Mouse (Mus musculus): Measurements from ENCODE around the gene Mettl17.
"Not testable (repeated sequence)": the region's sequence is repeated elsewhere in the genome, so short reads cannot be mapped to it uniquely, and the experiment has no call there.

Gene Mettl17

GRCm38 (mm10) chr14:51899351-51899750 is 14.7 kb downstream of the Mettl17 start:
- no peak for DNase-seq

DNA sequence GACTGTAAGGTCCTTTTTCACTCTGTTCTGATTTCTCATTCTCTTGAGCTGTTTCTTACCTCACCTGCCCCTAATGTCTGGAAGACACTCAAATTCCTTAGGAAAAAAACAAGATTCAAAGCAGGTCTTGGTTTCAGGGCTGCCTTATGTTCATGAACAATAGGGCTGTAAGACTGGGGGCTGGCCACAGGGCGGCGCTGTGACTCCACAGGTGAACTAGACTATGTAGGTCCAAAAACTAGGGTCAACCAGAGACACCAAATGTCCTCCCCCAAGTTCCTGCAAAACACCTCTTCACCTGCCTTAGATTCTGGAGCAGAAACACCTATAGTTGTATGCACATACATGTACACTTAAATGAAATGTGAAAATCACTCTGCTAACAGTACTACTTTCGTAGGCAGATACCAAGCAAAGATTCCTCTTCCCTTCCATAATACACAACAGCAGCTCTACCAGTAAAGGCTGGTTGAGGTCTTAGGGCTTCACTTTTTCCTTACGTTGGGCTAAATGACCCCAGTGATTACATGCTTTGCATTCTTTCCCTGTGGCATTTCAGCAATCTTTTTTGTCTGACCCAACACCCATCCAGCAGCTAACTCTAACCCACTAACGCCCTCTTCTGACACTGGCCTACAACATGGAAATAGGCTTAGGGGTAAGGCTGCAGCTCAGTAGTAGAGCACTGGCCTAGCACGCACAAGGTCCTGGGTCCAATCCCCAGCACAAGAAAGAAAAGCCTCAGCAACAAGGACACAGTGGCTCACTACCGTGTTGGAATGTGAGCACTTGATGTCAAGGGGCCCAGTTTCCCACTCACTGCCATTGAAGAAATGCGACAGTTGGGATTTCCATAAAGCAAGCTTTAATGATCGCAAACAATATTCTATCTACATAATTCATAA is 18.4 kb downstream of the Mettl17 start:
- DNase-seq = peak; percentile 94

- DNase-seq = no peak
Measured at GRCm38 (mm10) chr14:51903782-51904181, 19.1 kb downstream of the Mettl17 start.

DNA sequence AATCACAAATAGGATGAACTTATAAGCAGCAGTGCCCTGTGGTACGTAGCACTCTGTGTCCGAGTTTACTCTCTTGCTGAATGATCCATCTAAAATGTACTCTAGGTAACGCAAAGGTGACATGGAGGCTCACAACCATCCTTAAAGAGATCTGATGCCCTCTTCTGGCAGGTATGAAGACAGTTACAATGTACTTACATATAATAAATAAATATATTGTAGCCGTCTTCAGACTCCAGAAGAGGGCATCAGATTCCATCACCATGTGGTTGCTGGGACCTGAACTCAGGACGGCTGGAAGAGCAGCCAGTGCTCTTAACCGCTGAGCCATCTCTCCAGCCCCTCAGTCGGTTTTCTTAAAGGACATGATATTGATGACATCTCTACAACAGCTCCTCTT is 20.1 kb downstream of the Mettl17 start:
- DNase-seq = no peak

- no peak for DNase-seq
Measured at GRCm38 (mm10) chr14:51906102-51906501, 21.5 kb downstream of the Mettl17 start.

GRCm38 (mm10) chr14:51911301-51911700 is 26.7 kb downstream of the Mettl17 start:
- no peak for DNase-seq

- peak; percentile 17 for DNase-seq
Measured at GRCm38 (mm10) chr14:51912391-51913061, 27.9 kb downstream of the Mettl17 start.

DNA sequence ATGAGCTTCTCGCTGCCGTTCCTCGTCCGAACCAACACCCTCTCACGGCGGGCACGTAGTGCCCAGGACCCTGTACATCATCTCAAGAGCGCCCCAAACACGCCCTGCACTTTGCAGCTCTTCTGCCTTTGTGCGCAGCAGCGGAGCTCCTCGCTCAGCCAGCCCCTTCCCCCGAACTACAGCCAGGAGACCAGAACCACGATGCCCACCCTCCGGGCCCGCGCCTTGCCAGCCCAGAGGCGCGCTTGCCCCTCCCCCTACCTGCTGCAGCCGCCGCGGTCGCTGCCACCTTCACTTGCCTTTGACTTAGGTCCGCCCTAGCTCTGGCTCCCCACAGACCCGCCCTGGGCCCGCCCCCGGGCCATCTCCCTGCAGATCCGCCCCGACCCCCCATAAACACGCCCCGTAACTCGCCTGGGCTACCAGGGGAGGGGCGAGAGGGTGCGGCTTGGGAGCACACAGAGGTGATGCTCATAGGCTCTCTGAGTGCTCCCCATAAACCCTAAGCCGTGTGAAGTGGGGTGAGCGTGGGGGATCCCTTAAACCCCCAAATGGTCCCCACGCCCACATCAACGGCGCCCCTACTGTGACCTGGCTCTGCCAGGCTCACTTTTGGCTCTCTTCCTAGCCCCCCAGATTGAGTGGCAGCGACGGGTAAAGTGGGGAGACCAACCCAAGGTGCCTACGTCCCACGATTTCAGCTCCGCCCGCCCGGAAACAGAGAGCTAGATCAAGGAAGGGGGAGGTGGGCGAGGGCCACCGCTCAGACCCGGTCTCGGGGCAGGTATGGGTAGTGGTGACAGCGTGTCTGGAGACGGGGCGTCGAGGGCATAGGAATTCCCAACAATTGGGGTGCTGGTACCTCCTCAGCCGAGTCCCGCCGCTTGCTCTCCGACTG is 28.7 kb downstream of the Mettl17 start:
- DNase-seq = peak; percentile 95

DNA sequence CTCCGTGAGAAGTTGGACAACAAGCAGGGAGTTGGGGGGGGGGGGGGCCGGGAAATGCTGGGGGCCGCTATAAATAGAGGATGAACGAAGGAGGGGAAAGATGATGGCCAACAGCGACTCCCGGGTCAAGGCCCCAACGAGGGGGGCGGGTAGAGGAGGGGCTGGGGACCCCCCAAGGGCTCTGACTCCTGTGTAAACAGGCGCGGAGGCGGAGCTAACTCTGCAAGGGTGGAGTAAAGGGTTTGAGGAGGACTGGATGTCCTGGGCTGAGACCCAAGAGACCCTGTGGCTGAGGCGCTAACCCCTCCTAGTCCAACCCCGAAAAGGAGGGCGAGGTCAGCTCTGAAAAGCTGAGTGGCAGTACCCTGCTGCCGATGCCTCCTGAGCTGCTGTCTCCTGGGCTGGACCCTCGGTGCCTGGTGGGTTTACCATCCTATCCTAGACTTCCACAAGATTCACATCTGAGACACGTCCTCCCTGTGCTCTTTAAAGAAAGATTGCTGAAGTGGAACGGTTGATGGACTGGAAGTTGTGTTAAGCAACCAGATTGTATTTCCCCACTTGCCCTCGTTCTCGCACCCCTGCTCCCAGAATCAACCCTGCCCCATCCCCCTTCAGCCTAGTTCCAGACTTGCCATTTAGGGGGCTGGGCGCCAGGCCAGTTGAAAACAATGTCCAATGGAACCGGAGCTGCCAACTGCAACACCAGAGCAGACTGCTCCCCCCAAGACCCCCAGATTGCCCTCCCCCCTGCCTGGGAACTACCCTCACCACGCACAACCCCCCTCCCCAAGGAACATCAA is 29.5 kb downstream of the Mettl17 start, which contains the start of gene Ndrg2:
Gene Ndrg2 (minus strand): TSS at position 199 of the 803 bp plus-strand sequence.
- DNase-seq = peak; percentile 78

DNA sequence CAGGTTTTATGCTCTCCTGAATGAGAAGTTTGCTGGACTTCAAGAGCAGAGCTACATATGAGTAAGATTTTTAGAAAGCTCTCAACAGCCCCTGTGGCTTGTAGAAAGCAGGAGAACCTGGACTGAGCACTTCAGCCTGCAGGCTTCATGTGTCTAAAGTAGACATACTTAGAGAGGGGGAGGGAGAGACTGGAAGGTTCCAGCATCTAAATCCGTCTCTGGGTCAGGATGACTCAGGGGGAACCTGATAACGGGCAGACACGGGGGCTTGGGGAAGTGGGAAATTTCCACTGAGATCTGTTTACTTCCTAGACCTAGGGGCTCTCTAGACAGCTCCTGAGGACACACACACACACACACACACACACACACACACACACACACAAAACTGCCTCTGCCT is 30.4 kb downstream of the Mettl17 start:
- no peak for DNase-seq

- no peak for DNase-seq
Measured at GRCm38 (mm10) chr14:51916539-51916938, 31.9 kb downstream of the Mettl17 start.

GRCm38 (mm10) chr14:51918125-51918524 is 33.5 kb downstream of the Mettl17 start, which contains the start of gene Tppp2:
Gene Tppp2 (plus strand): TSS chr14:51918425.
- DNase-seq = no peak

DNA sequence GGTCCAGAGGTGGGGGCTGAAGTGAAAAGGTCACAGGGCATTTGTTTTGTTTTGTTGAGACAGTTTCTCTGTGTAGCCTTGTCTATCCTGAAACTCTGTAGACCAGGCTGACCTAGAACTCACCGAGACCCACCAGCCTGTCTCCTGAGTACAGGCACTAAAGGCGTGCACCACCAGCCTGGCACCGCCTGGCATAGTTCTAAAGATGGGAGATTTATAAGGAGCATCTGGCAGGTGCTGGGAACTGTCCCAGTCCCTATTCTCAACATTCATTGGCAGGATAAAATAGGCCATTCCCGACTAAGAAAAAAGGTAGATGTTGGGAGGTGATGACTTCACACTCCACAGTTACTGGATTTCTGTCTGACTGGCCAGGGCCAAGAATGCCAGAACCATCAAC is 34.3 kb downstream of the Mettl17 start:
- no peak for DNase-seq

DNA sequence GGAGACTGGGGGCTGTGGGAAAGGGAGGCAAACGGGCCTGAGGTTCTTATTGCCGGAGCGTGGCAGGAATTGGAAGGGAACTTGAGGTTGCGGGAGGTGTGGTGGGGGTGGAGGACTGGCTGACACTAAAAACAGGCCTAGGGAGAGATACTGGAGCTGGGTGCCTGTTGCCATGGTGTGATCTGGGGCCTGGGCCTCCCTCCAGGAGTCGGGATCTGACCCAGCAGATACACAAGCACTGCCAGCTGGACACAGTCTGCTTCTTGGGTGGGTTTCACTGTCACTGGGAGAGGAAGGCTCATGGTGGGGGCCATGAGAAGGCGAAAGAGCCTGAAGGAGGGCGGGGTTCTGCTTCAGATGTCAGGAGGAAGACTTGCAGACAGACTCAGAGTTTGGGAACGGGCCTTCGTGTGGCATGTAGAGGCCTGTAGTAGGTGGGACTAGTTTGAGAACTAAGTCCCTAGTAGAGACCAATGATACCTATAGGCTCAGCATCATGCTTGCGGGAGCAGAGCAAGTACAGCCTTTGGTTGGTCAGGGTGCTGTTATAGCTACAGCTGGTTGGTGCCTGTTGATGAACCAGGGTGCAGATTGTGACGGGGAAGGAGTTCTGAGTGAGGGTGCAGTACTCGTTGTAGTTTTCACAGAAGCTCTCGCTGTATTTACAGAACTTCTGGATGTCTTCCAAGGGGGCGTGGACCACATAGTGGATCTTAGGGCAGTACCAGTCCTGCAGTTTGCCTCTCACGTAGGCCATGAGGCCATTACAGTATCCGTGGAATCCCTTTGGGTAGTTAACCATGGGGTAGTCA is 37.3 kb downstream of the Mettl17 start:
- DNase-seq = no peak

DNA sequence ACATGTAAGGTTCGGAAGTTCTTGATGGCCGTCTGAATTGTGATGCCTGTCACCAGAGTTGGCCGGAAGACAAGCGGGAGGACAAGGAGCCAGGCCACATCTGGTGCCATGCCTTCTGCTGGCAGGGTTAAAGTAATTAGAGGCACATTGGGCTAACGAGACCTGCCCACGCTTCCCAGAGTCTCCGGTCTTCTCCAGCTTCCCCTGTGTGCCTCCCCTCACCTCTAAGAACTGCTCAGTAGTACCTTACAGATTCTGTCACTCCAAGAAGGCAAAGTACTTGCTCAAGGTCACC is 37.9 kb downstream of the Mettl17 start, which contains the start of gene Rnase13:
Gene Rnase13 (minus strand): TSS at position 203 of the 295 bp plus-strand sequence.
- no peak for DNase-seq

DNA sequence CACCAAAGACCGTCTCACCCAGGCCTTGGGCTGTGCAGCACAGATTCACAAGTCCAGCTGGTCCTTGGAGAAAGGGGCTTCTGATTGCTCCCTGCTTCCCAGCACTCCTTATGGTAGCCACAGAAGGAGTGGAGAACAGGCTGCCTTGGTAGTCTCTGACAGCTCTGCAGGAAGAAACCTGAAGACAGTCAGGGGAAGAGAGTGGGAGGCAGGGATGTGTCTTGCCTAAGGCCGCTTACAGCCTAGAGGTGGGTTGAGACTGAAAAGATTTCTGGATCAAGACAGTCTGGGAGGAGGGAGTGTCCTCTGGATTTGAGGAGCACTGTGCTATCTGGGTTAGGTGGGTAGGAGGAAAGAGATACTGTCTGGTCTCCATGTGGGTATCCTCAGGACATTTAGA is 38.3 kb downstream of the Mettl17 start:
- no peak for DNase-seq

DNA sequence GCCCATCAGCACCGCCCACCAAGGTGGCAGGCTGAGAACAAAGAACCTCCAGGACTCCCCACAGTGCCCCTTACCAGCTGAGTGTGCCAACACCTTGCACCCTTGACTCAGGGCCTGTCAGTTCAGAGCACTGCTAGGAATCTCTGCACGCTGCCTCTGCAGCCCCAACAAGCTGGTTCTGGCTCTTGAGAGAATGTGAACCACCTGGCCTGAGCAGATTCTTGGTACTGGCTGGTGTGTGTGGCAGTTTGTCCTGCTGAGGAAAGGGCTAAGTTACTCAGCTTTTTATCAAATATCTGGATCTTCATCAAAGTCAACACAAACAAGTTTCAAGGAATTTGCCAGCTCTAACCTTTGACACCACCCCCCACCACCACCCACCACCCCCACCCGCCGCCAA is 38.9 kb downstream of the Mettl17 start:
- no peak for DNase-seq

DNA sequence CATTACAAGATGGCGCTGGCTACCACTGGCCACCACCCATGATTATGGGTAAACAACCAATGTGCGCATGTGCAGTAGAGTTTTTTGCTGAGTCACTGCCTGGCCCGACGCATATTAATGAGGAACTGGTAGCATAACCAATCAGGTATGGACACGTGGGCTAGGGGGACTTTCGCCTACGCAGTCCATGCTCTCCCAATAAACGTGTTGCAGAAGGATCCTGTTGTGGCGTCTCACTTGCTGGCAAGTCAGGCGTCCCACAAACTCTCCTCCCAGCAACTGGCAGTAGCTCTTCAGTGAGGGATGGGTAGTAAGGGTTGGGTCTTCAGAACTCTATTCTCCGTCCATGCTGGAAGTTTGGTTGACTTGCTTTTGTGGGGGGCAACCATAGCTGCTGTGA is 42.3 kb downstream of the Mettl17 start:
- DNase-seq = not testable (repeated sequence)

DNA sequence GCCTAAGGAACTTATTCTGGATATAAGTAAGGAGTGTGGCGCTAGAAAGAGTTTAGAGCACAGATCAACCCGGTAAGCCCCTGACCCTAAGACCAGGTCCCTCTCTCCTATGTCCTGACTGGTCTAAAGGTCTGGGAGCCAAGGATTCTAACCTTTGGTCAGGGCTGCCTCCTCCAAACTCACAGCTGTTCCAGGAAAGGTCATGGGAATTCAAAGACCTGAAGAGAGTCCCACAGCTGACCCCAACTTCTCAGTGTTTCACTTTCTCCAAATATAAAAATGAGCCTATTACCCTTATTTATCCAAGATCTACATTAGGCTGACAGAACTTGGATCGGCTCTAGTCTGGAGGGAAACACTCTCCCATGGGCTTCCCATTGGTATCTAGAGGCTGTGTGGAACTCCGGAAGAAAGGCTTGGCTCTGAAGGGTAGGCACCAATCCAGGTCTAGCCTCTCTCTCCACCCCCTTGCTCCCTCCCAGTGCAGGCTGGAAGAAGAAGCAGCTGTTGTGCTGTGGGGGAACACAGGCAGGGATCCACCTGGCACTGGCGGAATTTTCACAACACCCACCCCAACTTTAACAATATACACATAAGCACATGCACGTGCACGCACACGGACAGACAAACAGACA is 44.8 kb downstream of the Mettl17 start:
- no peak for DNase-seq

- DNase-seq = no peak
Measured at GRCm38 (mm10) chr14:51929968-51930367, 45.3 kb downstream of the Mettl17 start.

GRCm38 (mm10) chr14:51930824-51931223 is 46.2 kb downstream of the Mettl17 start:
- peak; percentile 58 for DNase-seq
